Mouse (Mus musculus) left cerebral cortex, postnatal 25 days (tissue): ENCODE data around the gene Vmn1r139. TPM values are rescaled to one million over a fixed set of nuclear protein-coding genes. Genes with fewer than 3 reads are reported as not detected.
"Not testable (repeated sequence)": the region's sequence is repeated elsewhere in the genome, so short reads cannot be mapped to it uniquely, and the experiment has no call there.

Experiments used
- DNase-seq, 2 experiments: peaks; one replicate each; pipeline ENCODE4 v3.0.0; 2022; ENCODE audit warnings: low spot score in 2 of 2, mixed read lengths in 1 of 2
- intact Hi-C: fragments of 180-260 bp; cut with DNase I; formaldehyde crosslinking; loops from one replicate; pipeline ENCODE4 v1.15.1; 2025
- total RNA-seq, 2 experiments: library from RNA; stranded (reverse); gene quantifications; 2 replicates each; pipeline ENCODE4 v1.2.3; 2021

Gene Vmn1r139
- not detected for total RNA-seq

GRCm38 (mm10) chr7:22068757-22069156 lies at the start of gene Vmn1r139:
TSS of gene Vmn1r139 (plus strand) at chr7:22069057.
- intact Hi-C loops, DNase-seq: not testable (repeated sequence)

- intact Hi-C loops: not testable (repeated sequence)
These were observed 40.1 kb upstream of the Vmn1r139 start, which contains the start of gene Vmn1r138 for GRCm38 (mm10) chr7:22028797-22029196. TSS of gene Vmn1r138 (minus strand) at chr7:22028897.

GRCm38 (mm10) chr7:22056205-22056604 lies 12.7 kb upstream of the Vmn1r139 start, which contains the start of gene Gm6176:
TSS of gene Gm6176 (minus strand) at chr7:22056305.
- DNase-seq, intact Hi-C loops: not testable (repeated sequence)

More at GRCm38 (mm10) chr7:22028797-22029196, 40.1 kb upstream of the Vmn1r139 start, which contains the start of gene Vmn1r138:
- DNase-seq: not testable (repeated sequence)

GRCm38 (mm10) chr7:22118145-22118544 lies 49.3 kb downstream of the Vmn1r139 start, which contains the start of gene Gm16451:
TSS of gene Gm16451 (minus strand) at chr7:22118245.
- intact Hi-C loops, DNase-seq: not testable (repeated sequence)

GRCm38 (mm10) chr7:22134641-22135040 lies 65.8 kb downstream of the Vmn1r139 start, which contains the start of gene Gm10666:
TSS of gene Gm10666 (minus strand) at chr7:22134741.
- DNase-seq: not testable (repeated sequence)

More at GRCm38 (mm10) chr7:22134641-22135040, 65.8 kb downstream of the Vmn1r139 start, which contains the start of gene Gm10666:
- intact Hi-C loops: not testable (repeated sequence)

Other genes with a start within 250 kb of the Vmn1r139 start
- not detected for gene Vmn1r135, start 236.7 kb upstream of the Vmn1r139 start, total RNA-seq
- not detected for gene Gm5725, start 224.8 kb upstream of the Vmn1r139 start, total RNA-seq
- not detected for gene Gm5891, start 147.8 kb upstream of the Vmn1r139 start, total RNA-seq
- not detected for gene Vmn1r137, start 74.5 kb upstream of the Vmn1r139 start, total RNA-seq
- gene Vmn1r138, start 40.2 kb upstream of the Vmn1r139 start, total RNA-seq: not detected
- not detected for gene Gm6176, start 12.8 kb upstream of the Vmn1r139 start, total RNA-seq
- gene Gm16451, start 49.2 kb downstream of the Vmn1r139 start, total RNA-seq: not detected
- not detected for gene Gm10666, start 65.7 kb downstream of the Vmn1r139 start, total RNA-seq
- gene Vmn1r142, start 95.0 kb downstream of the Vmn1r139 start, total RNA-seq: not detected
- not detected for gene Vmn1r143, start 120.3 kb downstream of the Vmn1r139 start, total RNA-seq
- not detected for gene Gm8653, start 132.2 kb downstream of the Vmn1r139 start, total RNA-seq
- not detected for gene Gm8453, start 160.4 kb downstream of the Vmn1r139 start, total RNA-seq